Mouse (Mus musculus) macrophage (primary cell): ENCODE results near the gene Smurf2. TPM values are rescaled to one million over a fixed set of nuclear protein-coding genes. Genes with fewer than 3 reads are reported as not detected.

Experiments
- H3K27ac ChIP-seq: fragments of 350-480 bp; formaldehyde crosslinking; 2 replicates; pipeline ENCODE4 v1.9.0; 2021
- H3K36me3 ChIP-seq: fragments of 350-480 bp; formaldehyde crosslinking; 2 replicates; pipeline ENCODE4 v1.9.0; 2021; ENCODE audit errors: inconsistent target
- H3K4me3 ChIP-seq: fragments of 350-480 bp; formaldehyde crosslinking; 2 replicates; pipeline ENCODE4 v1.9.0; 2021; ENCODE audit errors: inconsistent target
- H3K79me2 ChIP-seq: fragments of 350-480 bp; formaldehyde crosslinking; 2 replicates; pipeline ENCODE4 v1.9.0; 2021; ENCODE audit errors: inconsistent target
- WGBS: methylation state at CpG from one replicate; pipeline ENCODE4 v1.1.7; 2026; ENCODE audit warnings: inconsistent platforms; ENCODE audit not compliant: missing documents; 5-methylcytosine and 5-hydroxymethylcytosine counted together
- polyA plus RNA-seq: library from polyadenylated mRNA; stranded (reverse); fragments of 250-400 nt; gene quantifications from 3 replicates; pipeline ENCODE4 v1.2.4, GENCODE M21; 2018; ENCODE audit warnings: inconsistent platforms

Smurf2 gene
- polyA plus RNA-seq, 1 experiment from 2014 or later = 13.7 TPM

DNA sequence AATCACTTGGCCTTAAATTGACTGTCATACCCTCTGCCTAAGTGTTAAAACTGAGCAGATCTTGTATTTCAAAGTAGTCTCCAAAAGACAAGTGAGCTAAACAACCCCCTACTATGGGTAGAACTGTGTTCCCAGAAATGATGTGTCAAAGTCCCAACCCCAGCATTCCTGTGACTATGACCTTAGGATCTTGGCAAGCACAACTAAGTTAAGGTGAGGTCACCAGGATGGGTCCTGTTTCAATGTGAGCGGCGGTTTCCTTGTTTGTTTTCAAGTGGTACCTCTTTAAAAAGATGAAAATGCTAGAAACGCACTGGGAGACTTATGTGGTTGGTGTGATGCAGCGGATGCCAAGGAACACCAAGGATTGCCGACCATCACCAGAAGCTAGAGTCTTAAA is 7.4 kb upstream of the Smurf2 start:
- Histone ChIP-seq H3K27ac (no peak overlapping the region), H3K79me2 (no peaks in the 10 kb centered on the region), H3K36me3 (no peaks in the 10 kb centered on the region), H3K4me3 (no peak overlapping the region)
- 96% methylated on average over 5 of the region's 5 CpGs for WGBS

DNA sequence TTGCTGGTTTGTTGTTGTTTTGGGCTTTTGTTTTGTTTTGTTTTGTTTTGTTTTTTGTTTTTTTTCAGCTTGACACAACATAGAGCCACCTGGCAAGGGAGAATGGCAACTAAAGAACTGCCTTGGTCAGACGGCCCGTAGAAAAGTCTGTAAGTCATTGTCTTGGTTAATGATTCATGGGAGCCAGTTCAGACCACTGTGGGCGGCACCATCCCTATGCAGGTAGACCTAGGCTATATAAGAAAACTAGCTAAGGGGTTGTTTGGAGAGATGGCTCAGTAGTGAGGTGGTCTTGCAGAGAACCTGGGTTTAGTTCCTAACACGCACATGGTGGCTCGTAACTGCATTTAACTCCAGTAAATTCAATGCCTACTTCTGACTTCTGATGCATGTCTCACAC is 6.7 kb upstream of the Smurf2 start:
- WGBS = 96% methylated on average over 4 of the region's 5 CpGs
- Histone ChIP-seq H3K4me3 (no peak overlapping the region), H3K36me3 (no peaks in the 10 kb centered on the region), H3K27ac (no peak overlapping the region), H3K79me2 (no peaks in the 10 kb centered on the region)

- Histone ChIP-seq H3K36me3 (no peaks in the 10 kb centered on the region), H3K4me3 (no peak overlapping the region), H3K27ac (no peak overlapping the region), H3K79me2 (no peaks in the 10 kb centered on the region)
- 89% methylated on average over 4 of the region's 4 CpGs for WGBS
Observed at GRCm38 (mm10) chr11:106926732-106927131, 6.2 kb upstream of the Smurf2 start.

DNA sequence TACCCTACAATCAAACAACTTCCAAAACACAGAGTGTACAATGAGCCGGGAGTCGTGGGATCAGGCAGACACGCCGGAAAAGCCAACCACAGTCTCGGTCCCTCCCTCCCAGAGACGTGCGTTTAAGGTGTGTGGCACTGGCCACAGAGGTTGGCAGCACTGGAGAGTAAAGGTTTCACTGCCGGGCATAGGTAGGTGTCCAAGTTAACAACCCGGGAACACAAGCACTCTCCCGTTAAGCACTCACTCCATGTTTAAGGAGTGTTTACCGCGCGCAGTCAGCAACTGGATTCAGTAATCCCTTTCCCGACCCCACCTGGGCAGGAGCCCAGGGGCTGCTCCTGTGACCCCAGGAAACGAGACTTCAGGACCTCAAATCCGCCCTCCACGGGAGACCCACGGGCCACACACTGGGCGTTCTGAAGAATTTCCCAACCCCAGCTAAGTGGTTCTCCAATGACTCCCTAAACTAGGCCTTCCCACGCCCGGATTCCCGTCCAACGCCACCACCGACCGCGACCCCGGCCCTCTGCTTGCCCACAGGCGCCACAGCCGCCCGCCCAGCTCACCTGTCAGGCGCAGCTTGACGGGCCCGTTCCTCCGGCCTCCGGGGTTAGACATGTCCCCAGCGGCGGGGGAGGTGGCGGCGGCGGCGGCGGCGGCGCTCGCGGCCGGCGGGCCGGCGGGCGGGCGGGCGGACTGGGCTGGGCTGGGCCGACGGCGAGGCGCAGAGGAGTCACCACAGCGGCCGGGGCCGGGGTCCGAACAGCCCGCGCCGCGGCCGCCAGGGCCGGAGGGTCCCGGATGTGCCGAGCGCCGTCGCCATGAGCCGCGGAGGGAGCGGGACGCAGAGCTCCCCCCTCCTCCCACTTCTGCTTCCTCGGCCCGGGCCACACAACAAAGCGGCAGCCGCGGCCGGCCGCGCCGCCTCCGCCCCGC is 634 bp downstream of the Smurf2 start:
- no peaks in the 10 kb centered on the region for H3K36me3 ChIP-seq
- peak overlapping the region; percentile 89 for H3K4me3 ChIP-seq
- peaks cover 51% of the 10 kb centered on the region for H3K79me2 ChIP-seq
- under 1% methylated on average over 66 of the region's 87 CpGs for WGBS
- peak overlapping the region; percentile 27; the same call in 1 of the 2 replicates for H3K27ac ChIP-seq

DNA sequence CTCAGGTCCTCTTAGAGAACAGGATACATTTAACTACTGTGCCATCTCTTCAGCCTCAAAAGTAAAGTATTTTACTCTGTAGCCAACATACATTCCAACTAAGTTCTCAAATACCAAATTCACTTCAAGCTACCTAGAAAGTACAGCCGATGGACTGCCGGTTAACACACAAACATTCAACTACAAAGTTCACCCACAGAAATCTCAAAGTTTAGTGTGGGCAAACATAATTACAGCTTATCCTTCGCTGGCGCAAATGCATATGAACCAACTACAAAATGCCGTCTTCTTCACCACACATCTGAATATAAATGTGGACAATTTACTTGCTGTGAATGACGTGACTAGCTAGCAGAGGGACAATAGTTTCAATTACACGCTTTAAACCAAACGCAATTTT is 1.6 kb downstream of the Smurf2 start:
- Histone ChIP-seq H3K36me3 (no peaks in the 10 kb centered on the region), H3K27ac (no peak overlapping the region), H3K4me3 (peak overlapping the region; percentile 89), H3K79me2 (peaks cover 61% of the 10 kb centered on the region)
- WGBS = 31% methylated on average over 8 of the region's 8 CpGs

DNA sequence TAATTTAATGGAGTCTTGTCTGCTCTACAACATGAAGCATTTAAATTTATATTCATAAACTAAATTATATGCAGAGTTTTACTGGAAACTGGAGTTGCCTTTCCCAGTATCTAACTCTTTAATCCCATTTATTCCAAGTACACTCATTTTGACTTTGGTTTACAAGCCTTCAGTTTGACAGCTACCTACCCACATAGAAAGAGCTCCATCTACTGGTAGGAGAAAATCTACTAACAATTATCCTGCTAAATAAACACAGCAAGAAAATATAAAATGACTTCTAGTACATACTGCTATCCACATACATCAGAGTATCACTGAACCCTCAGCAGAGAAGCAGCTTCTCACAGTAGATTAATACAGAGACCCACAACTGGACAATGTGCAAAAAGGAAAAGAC is 9.3 kb downstream of the Smurf2 start:
- H3K36me3 ChIP-seq = no peaks in the 10 kb centered on the region
- peaks cover 98% of the 10 kb centered on the region for H3K79me2 ChIP-seq
- H3K4me3 ChIP-seq = no peak overlapping the region
- no peak overlapping the region for H3K27ac ChIP-seq

DNA sequence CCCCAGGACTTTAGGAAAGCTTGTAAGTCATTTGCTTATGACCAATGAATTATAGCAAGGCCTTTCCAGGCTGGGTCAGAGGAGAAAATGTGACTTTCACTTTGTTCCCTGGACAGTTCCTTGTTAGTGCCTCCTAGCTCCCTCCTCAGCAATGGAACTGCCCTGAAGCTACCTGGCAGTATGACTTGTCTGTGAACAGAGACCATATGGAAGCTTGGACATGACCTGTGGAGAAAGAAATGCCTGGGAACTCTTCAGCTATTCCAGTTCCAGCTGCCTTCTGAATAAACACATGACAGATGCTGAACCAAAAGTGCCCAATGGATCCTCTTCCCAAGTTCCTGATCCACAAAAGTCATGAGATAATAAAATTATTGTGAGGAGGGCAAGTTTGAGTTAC is 12.5 kb downstream of the Smurf2 start:
- no peaks in the 10 kb centered on the region for H3K36me3 ChIP-seq
- peaks cover 98% of the 10 kb centered on the region for H3K79me2 ChIP-seq
- H3K4me3 ChIP-seq = no peak overlapping the region
- H3K27ac ChIP-seq = no peak overlapping the region

GRCm38 (mm10) chr11:106907253-106907652 is 13.3 kb downstream of the Smurf2 start:
- WGBS = 100% methylated on average over 1 of the region's 1 CpGs
- H3K27ac ChIP-seq = no peak overlapping the region
- H3K4me3 ChIP-seq = no peak overlapping the region

GRCm38 (mm10) chr11:106905707-106906106 is 14.8 kb downstream of the Smurf2 start:
- WGBS = 89% methylated on average over 4 of the region's 4 CpGs
- H3K27ac ChIP-seq = no peak overlapping the region
- H3K79me2 ChIP-seq = peaks cover 98% of the 10 kb centered on the region
- H3K36me3 ChIP-seq = no peaks in the 10 kb centered on the region
- no peak overlapping the region for H3K4me3 ChIP-seq

More at GRCm38 (mm10) chr11:106907253-106907652, 13.3 kb downstream of the Smurf2 start:
- Histone ChIP-seq H3K36me3 (no peaks in the 10 kb centered on the region), H3K79me2 (peaks cover 98% of the 10 kb centered on the region)

DNA sequence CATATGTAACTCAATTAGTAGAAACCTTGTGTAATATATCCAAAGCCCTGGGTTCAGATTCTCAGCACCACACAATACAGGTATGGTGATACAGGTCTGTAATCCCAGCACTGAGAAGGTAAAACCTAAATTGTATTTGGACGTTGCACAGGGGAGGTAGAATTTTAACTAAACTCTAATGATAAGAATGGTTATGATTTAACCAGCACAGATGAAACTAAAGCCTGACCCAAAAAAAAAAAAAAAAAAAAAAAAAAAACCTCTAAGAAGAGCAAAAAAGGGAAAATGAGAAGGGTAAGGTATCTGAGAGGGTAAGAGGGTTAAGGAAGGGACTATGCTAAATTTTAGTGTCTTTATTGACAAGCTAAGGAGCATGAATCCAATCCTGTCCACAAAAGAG is 20.7 kb downstream of the Smurf2 start:
- H3K4me3 ChIP-seq = no peak overlapping the region
- H3K27ac ChIP-seq = no peak overlapping the region
- WGBS = 60% methylated on average over 1 of the region's 1 CpGs
- peaks cover 100% of the 10 kb centered on the region for H3K79me2 ChIP-seq
- no peaks in the 10 kb centered on the region for H3K36me3 ChIP-seq

DNA sequence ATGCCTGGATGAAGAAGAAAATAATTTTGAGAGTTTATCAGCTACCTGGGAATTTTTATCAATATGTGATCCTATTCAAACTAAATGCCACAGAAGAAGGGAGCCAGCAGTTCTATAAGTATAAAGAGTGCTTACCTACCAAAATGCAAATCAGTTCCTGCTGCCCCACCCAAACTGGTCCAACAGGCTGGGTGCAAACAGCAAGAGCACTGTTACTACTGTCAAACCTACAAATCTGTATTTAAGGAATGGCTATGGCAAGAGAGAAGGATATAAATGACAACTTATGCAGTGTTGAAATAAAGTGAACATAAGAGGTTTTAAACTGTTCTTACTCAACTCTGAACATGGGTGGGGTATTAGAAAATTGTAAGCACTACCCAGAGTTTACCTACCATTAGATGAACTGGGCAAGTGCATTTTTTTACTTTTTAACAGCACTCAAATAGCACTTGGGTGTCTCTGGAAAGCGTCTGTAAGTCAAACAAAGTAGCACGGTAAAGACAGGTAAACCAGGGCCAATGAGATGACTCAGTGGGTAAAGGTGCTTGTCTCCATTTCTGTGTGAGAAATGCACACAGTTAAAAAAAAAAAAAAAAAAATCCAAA is 23.9 kb downstream of the Smurf2 start:
- Histone ChIP-seq H3K4me3 (no peak overlapping the region), H3K36me3 (no peaks in the 10 kb centered on the region), H3K27ac (no peak overlapping the region), H3K79me2 (peaks cover 100% of the 10 kb centered on the region)
- 94% methylated on average over 2 of the region's 2 CpGs for WGBS

- H3K79me2 ChIP-seq = peaks cover 100% of the 10 kb centered on the region
- H3K27ac ChIP-seq = no peak overlapping the region
- WGBS = 91% methylated on average over 1 of the region's 1 CpGs
- H3K4me3 ChIP-seq = no peak overlapping the region
- no peaks in the 10 kb centered on the region for H3K36me3 ChIP-seq
Observed at GRCm38 (mm10) chr11:106883656-106884055, 36.9 kb downstream of the Smurf2 start.

DNA sequence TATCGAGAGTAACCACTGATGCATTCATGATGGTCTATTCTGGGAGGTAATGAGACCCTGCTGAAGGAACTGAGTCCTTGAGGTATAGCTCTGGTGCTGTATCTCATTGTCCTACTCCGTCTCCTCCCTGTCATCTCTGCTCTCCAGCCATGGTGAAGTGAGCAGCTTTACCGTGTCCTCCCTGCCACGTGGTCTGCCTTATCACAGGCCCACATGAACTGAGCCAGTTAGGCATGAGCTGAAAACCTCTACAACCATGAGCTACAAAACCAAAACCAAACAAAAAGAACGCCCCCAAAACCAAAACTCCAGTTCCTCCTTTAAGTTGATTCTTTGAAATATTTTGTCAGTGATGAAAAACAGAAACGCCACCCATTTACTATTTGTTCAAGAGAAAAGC is 47.9 kb downstream of the Smurf2 start:
- H3K36me3 ChIP-seq = peaks cover 6% of the 10 kb centered on the region; the same call in 1 of the 2 replicates
- WGBS = 71% methylated on average over 6 of the region's 6 CpGs

DNA sequence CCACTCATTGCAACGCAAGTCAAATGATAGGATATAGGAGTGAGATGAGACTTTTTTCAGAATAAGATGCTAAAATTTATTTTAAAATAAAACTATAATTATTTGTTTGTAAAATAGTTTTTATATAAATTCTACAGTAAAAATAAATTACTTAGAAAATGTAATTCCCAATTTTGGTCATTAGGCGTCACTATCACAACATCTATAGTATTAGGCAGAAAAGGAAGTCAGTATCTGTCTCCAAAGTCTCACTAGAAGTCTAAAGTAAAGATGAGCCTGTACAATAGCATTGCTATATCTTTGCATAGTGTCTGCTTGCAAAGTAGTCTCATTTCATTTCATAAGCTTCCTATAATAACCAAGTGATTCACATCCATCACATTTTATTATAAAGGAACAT is 69.1 kb downstream of the Smurf2 start:
- Histone ChIP-seq H3K27ac (no peak overlapping the region), H3K4me3 (no peak overlapping the region), H3K36me3 (peaks cover 33% of the 10 kb centered on the region), H3K79me2 (no peaks in the 10 kb centered on the region)
- 63% methylated on average over 2 of the region's 2 CpGs for WGBS

More for the DNA sequence above, 47.9 kb downstream of the Smurf2 start:
- no peak overlapping the region for H3K27ac ChIP-seq
- H3K4me3 ChIP-seq = no peak overlapping the region
- H3K79me2 ChIP-seq = peaks cover 50% of the 10 kb centered on the region; the same call in 1 of the 2 replicates

GRCm38 (mm10) chr11:106842002-106842401 is 78.5 kb downstream of the Smurf2 start:
- Histone ChIP-seq H3K79me2 (no peaks in the 10 kb centered on the region), H3K4me3 (no peak overlapping the region), H3K27ac (no peak overlapping the region), H3K36me3 (peaks cover 30% of the 10 kb centered on the region; the same call in 1 of the 2 replicates)
- WGBS = 97% methylated on average over 3 of the region's 3 CpGs
